Mouse (Mus musculus): Measurements from ENCODE around the gene Muc13.

The Muc13 gene

DNA sequence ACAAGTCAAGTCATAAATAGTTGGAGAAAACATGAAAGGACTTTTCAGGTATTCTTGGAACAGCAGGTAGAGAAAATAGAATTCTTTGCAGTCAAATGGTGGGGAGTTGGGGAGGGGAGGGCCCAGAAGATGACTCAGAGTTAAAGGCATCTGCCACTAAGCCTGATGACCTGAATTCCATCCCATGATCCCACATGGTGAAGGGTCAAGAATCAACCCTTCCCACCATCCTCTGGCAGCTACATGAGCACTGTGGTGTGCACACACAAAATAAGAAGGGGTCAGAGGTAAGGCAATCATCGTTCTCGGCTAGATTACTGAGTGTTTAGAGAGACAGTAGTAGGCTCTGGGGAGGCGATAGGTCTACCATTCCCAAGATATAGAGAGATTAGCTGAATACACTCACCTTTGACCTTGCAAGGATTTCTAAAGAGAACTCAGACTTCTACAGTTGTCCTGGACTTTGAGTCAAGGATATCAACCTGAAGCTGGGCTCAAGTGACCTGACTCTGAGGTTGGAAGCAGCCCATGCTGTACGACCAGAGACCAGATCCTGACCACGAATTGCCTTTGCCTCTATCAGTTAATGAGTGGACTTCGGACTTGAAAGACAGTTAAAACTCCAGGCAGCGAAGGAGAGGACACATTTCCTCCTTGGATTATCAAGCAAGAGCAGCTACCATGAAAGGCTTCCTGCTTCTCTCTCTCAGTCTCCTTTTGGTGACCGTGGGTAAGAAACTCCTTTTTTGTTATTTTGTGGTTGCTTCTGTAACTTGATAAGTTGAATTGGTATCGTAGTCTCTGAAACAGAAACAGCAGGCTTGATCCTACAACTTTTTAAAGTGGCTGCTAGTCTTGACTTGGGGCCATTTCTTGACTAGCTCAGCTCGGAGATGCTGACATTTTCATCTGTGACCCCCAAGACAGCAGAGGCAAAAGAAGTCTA, at the start of gene Muc13:
Muc13 (plus strand) TSS at position 192 of the 946 bp plus-strand sequence.
- DNase-seq (ENCODE audit: low spot score in 2 of 2): no peak

DNA sequence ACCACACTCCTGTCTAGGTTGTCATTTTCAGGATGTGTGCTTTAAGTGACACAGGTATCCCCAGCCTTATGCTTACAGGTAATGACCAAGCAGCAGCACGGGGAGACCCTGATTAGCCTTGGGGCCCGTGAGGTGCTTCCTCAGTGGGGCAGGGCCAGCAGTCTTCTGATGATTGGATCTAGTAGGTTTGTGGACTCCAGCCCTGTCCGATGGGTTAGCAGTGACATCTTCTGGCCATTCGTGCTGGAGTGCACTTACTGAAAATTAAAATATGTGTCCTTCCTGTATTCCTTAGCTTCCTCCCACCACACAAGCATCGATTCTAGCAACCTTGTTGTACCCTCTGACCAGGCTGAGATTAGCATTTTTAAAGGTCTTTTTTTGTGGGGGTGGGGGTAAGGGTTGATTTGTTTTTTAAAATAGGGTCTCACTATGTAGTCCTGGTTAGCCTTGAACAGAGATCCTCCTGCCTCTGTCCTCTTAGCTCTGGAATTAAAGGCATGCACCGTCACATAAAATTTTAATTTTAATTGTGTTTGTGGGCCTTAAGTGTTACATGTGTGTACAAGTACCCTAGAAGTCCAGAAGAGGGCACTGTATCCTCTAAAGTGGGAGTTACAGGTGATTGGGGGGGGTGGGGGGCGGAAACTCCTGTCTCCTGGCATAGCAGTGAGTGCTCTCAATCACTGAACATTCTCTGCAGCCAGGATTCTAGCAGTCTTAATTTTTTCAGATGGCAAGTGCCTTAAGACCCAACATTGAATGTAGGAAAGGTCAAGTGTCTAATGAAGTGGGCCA, 49.0 kb upstream of the Muc13 start:
- DNase-seq (ENCODE audit: low spot score in 2 of 2): peak in 1 of 2 experiments; percentile 40

DNA sequence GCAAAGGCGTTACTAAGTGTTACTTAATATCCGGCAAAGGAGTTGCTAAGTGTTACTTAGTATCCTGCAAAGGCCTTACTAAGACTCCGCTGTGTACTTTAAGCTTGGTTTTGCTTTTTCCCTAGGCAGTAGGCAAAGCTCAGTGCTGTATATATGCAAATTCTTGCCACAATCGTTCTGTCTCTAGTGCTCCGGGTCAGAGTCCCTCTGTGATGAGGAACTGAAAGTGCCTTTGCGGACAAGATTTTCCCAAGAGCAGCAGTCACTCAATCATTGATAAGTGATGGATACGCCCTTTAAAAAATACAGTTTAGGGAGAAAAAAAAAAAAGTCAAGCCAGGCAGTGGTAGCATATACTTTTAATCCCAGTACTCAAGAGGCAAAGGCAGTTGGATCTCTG, 48.4 kb upstream of the Muc13 start:
- DNase-seq (ENCODE audit: low spot score in 2 of 2): no peak

DNA sequence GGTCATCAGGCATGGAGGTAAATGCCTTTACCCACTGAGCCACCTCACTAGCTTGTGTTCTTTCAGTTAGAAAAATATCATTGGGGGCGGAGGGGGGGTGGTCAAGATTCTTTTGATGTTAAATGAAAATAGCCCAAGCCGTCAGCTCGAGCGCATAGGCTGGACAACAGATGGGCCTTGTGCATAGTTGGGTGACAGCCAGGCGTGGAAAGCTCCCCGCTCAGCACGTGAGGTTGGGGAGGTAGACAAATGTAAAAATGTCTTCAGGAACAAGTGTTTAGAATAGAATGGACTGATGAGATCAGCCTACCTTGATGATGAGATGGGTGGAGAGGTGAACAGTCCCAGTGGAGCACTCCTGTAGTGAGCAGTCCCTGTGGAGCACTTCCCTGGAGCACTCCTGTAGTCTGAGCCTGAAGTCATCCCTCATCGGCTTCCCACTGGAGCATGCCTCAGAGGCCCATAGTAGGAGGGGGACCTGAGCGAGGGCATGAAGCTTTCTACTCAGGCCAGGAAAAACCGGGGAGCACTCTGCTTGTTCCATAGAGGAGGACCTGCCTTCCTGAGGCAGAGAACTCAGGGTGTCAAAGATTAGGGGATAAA, 47.7 kb upstream of the Muc13 start:
- no peak for DNase-seq (ENCODE audit: low spot score in 2 of 2)

DNA sequence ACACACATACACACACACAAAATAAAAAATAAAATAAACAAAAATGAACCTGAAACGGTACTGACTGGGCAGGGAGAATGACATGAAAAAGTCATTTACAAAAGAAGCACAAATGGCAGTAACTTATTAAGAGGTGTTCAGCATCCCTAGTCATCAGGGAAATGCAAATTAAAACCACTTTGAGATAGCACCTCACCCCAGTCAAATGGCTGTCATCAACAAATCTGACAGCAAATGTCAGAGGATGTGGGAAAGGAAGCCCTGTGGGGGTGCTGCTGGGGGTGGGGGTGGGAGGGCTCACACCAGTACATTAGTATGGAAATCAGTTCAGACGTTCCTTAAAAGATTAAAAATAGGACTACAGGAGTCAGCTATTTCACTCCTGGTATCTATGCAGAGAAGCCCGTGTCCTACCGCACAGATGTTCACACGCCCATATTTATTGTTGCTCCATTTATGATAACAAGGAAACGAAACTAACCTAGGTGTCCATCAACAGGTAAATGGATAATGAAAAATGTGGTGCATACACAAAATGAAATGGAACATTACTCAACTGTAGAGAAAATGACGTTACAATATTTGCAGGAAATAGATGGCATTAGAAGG, 46.4 kb upstream of the Muc13 start:
- no peak for DNase-seq (ENCODE audit: low spot score in 2 of 2)

DNA sequence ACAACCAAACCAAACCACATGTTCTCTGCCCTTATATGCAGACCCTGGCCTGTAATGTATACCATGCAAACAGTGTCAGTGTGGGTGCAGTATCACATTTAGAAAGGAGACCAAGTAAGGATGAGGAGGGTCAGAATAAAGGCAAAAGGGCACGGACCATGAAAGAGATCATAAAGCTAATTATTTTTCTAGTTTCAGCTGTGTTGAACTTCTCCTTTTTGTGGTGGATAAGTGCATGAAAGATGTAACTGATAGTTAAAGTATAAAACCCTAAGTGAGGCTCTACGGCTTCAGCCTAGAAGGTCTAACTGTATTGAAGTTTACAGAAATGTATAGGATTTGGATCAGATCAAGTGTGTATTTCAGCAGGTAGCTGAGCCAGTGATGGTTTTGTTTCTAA, 45.8 kb upstream of the Muc13 start:
- DNase-seq (ENCODE audit: low spot score in 2 of 2): no peak

DNA sequence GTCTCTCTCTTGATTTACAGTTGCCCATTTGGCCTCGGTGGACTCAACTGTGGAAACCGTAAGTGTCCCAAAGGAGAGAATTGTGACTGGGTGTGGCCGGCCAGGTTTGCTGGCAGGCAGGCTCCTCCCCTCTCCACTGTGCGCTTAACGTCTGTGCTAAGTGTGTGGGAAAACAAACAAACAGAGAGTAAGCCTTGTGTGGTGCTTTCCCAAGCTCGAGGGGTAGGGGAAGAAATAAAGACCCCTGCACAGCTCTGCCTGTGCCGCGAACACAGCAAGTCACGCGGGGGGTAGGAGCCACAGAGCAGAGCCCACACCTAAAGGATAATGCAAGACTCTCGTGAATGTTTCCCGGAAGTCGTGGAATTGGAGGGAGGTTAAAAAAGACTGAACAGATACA, 42.7 kb upstream of the Muc13 start:
- DNase-seq (ENCODE audit: low spot score in 2 of 2): no peak

DNA sequence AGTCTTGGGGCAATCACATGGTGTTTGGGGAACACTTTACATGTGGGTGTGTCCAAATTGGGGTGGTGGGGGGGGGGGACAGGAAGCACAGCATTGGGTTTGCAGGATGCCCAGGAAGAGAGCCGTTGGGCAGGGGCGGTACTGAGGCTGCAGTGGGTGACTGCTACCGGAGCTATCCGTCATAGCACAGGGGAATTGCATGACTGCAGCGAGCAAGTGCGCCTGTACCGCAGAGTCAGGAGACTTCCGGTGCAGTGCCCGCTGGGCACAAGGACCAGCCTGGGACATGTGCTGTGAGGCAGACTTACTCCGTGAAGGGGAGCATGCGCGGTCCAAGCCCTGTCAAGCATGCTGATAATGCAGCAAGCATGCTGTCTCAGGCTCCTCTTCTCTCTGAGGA, 42.2 kb upstream of the Muc13 start:
- no peak for DNase-seq (ENCODE audit: low spot score in 2 of 2)

DNA sequence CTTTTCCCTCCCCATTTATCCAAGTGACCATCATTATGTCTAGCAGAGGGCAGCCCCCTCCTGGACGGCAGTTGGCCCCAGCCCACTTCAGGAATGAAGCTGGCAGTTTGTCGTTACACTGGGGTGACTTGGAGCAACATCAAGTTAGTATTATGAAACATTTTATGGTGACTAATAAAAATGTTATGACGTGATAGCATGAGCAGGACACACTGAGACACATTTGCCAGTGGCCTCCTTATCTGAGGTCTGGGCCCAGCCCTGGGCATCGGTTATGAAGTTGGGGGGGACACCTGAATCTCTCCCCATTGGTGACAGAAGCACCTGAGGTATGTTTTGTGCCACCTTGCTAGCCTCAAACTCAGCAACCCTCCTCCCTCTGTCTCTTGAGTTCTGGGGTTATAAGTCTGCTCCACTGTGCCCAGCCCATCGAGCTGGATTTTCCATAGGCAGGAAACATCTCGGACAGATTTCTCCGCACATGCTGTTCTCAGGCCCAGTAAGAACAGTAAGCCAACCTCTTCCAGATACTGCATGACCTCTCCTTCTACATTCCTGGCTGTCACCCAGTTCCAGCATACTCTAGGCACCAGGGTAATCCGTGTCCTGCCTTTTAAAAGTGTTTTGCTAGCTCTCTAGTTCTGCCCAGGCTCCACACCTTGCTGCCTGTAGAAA, 40.8 kb upstream of the Muc13 start:
- DNase-seq (ENCODE audit: low spot score in 2 of 2): no peak

DNA sequence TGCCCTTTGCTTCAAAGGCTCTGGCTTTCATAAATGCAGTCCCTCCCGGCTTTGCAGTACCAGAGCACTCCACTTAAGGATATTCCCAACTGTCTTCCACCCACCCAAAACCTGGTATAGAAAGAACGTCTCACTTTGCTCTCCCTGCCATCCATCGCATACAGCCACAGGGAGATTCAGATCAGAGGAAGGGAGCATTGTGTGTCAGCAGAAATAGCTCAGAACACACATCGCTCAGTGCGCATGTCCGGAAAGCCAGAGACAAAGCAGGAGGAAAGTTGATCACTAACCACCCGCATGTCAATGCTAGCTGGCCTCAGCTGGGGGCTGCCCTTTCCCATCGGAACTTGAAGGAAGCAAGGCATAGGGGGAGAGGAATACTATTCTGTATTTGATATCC, 38.5 kb upstream of the Muc13 start:
- no peak for DNase-seq (ENCODE audit: low spot score in 2 of 2)

DNA sequence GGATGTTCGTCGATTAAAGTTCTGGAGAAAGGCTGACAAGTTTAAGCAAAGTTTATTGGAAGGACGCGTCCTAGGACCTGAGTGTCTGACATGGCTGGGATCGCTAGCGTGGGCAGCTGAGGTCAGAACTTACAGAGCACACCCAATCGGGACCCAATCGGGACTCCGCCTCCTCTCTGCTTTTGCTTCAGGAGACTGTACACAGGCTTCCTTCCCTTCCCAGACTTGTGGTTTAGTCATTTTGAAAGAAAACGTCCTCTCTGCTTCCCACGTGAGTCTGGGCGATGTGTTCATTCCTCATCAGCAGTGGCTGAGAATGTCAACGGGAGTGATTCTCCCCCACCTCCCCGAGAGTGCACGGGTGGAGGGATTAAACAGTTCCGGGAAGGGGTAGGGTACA, 37.9 kb upstream of the Muc13 start:
- no peak for DNase-seq (ENCODE audit: low spot score in 2 of 2)

DNA sequence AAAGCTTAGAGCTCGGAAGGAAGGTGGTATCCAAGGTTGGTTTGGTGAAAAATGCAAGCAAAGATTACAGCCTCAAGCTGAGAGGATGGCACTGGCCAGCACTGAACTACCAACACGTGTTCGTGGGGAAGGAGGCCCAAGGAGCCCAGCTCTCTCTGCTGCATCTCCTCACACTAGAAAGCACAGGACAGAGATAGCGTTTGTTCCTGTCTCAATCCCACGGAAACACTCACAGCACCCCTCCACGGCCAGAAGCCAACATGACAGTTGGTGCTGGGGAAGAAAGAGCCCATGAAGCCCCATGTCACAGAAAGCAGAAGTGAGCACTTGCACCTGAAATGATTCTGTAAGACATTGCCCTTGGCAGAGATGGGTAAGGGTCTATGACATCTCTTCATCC, 37.4 kb upstream of the Muc13 start:
- no peak for DNase-seq (ENCODE audit: low spot score in 2 of 2)

DNA sequence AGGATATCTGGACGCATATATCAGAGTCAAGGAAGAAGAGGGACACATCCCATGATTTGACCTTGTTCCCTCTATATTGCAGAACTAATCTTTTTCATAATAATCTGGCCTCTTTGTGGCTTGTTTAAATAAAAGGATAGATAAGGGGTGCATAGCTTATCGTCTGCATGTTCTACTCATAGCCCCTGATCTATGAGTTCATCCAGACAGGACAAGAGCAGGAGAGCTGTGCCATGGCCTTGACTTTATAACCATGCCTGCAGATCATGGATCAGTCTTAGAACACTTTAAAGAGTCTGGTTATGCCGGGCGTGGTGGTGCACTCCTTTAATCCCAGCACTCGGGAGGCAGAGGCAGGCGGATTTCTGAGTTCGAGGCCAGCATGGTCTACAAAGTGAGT, 34.6 kb upstream of the Muc13 start:
- no peak for DNase-seq (ENCODE audit: low spot score in 2 of 2)

DNA sequence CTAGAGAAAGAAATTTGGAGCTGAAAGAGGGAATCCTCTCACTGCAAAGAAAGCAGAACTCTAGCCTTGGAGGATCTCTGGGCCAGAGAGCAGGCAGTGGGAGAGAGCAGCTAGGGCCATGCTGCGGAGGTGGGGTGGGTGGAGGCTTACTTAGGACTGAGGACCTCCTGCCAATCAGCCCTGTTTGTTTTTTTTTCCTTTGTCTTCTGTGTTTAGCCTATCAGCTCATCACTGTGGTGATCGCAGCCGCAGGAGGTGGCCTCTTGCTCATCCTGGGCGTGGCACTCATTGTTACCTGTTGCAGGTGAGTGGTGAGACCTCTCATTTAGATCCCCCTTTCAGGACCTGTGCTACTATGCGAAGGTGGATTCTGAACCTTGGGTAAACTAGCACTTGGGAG, 33.3 kb upstream of the Muc13 start:
- no peak for DNase-seq (ENCODE audit: low spot score in 2 of 2)

DNA sequence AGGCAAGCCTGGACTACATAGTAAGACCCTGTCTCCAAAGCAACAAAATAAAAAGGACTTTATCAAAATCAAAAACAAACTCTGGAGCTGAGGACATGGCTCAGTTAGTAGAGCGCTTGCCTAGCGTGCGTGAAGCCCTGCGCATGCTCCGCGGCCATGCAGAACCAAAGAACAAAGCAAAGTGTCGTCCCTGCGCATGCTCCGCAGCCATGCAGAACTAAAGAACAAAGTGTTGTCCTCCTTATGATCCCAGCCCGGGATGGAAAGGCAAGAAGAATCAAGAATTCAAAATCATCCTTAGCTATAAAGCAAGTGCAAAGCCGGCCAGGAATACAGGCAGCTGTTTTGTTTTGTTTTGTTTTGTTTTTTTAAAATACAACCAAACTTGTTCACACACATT, 32.8 kb upstream of the Muc13 start:
- no peak for DNase-seq (ENCODE audit: low spot score in 2 of 2)

DNA sequence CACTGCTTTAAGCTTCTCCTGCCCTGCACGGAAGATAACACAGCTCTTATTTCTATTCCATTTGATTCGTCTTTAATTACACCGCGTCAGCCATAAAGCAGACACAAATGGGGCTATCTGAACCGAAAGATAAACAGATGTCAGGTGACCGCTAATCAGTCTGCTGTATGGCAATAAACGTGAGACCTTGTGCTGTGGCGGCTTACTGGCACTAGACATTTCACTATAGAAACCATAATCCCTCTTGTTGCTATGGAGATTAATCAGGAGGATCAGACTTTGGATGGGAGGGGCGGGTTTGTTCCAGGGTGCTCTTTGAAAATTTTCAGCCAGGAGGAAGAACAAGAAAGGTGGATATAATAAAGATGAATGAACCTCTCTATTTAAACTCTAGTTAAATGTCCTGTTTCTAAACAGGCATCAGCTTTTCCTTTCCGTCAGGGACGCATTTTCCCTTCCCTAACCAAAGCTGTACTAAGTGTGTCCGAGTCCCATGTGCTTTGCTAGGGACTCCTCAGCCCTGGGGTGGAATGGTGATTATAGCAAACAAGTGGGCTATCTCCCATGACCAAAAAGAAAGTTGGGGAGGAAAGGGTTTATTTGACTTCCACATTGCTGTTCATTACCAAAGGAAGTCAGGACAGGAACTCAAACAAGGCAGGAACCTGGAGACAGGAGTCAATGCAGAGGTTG, 29.2 kb upstream of the Muc13 start:
- DNase-seq (ENCODE audit: low spot score in 2 of 2): no peak

DNA sequence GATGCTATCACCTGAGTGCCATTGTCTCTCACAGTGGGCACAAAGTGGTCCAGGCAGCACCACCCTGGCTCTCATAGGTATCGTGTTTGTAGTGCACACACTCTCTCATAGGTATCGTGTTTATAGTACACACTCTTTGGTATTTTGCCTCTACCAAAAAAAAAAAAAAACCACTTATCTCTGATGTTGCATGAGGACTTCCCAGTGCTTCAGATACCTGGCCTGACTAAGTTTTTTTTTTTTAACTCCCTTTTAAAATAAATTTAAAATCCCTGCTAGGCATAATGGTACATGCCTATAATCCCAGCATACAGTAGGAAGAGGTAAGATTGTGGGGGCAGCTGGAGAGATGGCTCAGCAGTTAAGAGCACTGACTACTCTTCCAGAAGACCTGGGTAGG, 28.4 kb upstream of the Muc13 start:
- DNase-seq (ENCODE audit: low spot score in 2 of 2): no peak

DNA sequence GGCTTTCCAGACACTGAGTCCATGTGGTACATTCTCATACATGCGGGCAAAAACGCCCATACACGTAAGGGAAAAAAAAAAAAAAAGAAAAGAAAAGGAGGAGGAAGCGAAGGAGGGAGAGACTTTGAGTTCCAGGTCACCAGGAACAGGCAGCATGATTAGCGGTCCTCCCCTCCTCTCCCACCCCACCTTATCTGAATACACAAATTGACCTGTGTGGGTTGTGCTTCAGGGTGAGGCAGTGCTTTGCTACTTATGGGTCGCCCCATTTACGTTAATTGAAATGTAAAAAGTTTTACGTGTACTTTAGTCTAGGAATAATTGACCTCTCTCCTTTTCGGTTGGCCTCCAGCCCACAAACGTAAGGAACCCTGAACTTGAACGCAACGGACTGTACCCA, 27.5 kb upstream of the Muc13 start:
- no peak for DNase-seq (ENCODE audit: low spot score in 2 of 2)

DNA sequence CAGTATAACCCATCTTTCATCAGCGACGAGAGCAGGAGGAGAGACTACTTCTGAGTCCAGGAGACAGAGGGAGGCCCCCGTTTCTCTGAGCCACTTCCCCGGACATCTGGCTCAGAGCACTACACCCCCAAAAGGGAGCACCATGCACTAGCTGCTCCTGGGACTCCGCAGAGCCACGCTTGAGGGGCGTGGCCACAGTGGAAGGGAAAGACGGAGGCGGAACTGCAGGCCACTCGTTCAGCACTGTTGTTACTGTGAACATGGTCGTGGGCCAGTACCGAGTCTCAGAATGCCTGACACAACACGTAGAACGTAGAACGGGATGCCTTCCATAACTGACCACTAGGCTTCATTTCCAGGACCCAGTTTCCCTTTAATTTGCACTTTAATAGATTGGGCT, 27.1 kb upstream of the Muc13 start:
- DNase-seq (ENCODE audit: low spot score in 2 of 2): no peak

DNA sequence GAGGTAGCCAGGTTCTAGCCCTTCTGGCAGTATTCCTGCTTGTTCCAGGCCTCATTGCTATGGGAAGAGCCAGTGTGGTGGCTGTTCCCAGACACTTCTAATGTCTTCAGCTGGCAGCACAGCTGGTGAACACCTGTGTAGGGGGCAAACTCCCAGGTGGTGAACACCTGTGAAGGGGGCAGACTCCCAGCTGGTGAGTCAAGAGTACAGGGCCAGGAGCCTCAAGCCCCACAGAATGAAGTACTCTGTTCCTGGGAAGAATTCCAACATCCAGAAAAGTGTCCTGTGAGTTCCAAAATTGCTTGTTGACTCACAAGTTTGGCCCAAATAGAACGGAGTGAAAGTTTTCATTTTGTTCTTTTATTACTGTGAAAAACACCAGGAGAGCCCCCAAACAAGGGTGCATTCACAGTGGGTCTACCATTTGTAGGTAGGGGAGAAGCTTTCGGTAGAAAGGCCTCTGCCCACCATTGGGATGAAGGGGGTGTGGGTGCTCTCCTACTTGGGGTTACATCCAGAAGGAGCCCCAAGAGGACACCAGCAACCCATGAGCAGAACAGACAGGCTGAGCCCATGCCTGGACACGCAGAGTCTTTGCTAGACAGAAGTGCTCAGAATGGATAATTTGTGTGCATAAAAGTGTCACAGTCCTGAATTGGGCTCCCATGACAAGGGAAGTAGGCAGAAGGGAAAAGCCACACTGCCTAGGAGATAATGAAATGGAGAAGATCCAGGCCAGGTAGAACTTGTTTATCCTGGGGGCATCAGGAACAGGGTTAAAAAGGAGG, 25.2 kb upstream of the Muc13 start:
- DNase-seq (ENCODE audit: low spot score in 2 of 2): no peak
